Mouse (Mus musculus) MN1 (cell line): ENCODE results near the gene Drg1.
"Not testable (repeated sequence)": the region's sequence is repeated elsewhere in the genome, so short reads cannot be mapped to it uniquely, and the experiment has no call there.

Source experiments
- DNase-seq: peaks from one replicate; pipeline ENCODE4 v3.0.0-alpha.2; 2016; ENCODE audit warnings: low spot score

The Drg1 gene

GRCm38 (mm10) chr11:3212526-3212925 lies 53.7 kb downstream of the Drg1 start:
- no peak for DNase-seq

DNA sequence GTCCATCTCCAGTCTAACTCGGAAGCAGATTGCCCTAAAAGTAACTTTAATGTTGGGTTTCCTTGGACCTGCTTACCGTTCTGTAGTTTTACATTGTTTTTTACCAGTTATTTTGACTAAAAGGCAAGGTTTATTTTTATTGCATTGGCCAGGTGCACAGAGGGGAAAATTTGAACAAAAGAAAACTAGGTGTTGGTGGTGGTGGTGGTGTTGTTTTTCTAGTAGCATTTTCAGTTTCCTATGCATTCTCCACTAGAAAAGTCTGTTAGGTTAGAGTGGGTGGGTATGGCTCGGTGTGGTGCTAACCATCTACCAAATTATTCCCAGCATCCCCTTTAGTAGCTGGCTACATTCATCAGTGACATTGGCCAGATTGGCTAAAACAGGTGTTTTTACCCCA lies 59.4 kb downstream of the Drg1 start:
- no peak for DNase-seq

DNA sequence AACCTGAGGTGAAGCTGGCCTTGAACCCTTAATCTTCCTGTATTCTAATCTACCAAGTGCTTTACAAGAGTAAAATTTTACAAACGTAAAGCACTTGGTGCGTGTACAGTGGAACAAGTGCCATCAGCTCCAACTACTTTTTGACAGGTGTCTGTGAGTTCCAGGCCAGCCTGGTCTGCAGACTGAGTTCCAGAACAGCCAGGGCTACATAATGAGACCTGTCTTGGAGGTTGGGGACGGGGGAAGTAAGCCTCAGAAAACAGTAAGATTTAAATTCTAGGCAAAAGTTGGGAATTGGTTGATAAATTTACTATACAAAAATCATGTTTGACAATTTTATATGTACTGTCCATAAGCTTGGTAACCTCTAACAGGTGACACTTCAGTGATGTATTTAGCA lies 61.0 kb downstream of the Drg1 start:
- no peak for DNase-seq

GRCm38 (mm10) chr11:3203771-3204170 lies 62.4 kb downstream of the Drg1 start:
- peak; percentile 27 for DNase-seq

DNA sequence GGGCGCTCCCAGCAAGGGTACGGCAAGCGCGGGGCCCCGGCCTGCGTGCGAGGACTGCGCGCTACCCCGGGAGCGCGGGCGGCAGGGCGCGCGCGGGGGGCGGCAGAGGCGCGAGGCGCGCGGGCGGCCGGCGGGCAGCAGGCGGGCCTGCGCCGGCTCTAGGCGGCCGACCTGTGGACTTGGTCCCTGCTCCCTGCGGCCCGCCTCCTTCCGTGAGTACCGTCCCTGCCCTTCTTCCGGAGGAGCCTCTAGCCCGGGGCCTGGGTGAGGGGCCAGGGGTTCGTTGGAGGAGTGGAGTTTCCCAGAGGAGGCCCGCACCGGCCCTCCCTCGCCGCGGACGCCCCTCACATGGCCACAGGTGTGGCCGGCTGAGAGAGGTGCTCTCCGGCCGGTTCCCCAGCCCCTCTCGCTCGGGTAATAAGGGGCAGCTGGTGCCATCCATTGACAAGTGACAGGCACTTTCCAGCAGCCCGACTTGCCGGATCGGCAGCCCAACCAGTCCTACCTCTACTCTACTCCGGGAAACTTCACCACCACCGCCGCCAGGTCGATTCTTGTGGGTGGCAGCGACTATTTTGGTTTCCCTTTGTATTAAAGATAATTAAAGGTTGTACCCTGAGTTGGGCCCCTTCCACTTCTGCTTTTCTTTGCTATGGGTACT lies 63.3 kb downstream of the Drg1 start:
- DNase-seq, result peak; percentile 77

DNA sequence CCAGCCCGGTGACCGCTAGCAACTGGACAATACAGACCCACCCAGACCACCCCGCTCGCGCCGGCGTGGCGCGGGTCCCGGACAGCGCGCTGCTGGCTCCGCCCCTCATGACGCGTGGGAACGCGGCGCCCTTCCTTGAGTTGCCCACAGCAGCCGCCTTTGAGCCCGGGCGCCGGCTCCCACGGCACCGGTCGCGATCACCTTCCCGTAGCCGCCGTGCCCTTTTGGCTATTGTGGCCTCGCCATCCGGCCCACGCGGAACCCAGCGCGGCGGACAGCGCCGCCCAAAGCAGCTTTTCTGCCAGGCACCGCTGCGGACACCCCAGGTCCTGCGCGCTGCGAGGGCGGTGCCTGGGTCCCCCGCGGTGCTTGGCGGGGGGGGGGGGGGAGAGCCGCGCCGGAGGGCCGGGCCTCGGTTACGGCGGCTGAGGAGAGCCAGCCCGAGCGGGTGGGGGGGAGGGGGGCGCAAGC lies 63.9 kb downstream of the Drg1 start, which contains the start of gene Eif4enif1:
Eif4enif1 (plus strand) TSS at position 162 of the 471 bp plus-strand sequence.
- peak; percentile 94 for DNase-seq

GRCm38 (mm10) chr11:3201326-3202230 lies 64.6 kb downstream of the Drg1 start:
- peak; percentile 45 for DNase-seq

DNA sequence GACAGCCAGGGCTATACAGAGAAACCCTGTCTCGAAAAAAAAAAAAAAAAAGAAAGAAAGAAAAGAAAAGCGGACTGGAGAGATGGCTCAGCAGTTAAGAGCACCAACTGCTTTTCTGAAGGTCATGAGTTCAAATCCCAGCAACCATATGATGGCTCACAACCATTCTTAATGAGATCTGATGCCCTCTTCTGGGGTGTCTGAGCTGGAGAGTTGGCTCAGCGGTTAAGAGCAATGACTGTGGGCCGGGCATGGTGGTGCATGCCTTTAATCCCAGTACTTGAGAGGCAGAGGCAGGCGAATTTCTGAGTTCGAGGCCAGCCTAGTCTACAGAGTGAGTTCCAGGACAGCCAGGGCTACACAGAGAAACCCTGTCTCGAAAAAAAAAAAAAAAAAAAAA lies 65.6 kb downstream of the Drg1 start:
- not testable (repeated sequence) for DNase-seq

DNA sequence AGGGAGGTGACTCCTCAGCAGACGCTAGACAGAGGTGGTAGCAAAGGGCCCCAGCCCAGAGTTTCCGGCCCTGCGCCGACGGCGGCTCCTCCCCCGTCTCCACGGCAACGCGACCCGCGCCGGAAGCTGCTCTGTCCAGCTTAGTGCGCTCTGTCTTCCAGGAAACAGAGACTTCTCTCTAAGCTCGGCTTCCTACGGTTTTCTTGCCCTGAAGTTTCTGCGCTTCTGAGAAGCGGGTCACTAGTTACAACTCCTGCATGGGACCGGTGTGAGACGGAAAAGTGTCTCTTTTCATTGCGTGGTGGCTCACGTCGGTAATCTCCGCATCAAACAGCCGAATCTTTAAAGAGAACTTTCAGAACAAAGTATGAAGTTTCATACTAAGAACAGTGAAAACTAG lies 72.9 kb downstream of the Drg1 start, which contains the start of gene Sfi1:
Sfi1 (minus strand) TSS at position 101 of the 400 bp plus-strand sequence.
- no peak for DNase-seq

GRCm38 (mm10) chr11:3182707-3183106 lies 83.5 kb downstream of the Drg1 start:
- peak; percentile 20 for DNase-seq

- not testable (repeated sequence) for DNase-seq
Observed at GRCm38 (mm10) chr11:3181971-3182370, 84.2 kb downstream of the Drg1 start.

DNA sequence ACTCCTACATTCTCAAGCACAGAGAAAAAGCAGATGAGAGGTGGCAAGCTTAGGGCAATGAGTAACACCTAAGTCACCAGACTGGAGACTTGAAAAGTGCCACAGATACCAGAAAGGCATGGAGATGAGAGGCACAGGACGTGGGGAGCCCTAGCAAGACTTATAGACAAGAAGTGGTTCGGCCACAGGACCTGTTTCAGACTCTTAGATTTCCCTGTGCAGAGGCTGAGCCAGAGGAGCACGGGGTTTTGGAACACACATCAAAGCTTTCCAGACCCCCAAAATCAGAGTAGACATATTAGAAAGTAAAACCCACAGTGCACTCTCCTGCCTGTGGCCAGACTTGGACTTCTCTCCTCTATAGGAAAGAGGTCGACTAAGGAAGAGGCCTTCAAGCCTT lies 85.0 kb downstream of the Drg1 start:
- DNase-seq, result peak; percentile 43

DNA sequence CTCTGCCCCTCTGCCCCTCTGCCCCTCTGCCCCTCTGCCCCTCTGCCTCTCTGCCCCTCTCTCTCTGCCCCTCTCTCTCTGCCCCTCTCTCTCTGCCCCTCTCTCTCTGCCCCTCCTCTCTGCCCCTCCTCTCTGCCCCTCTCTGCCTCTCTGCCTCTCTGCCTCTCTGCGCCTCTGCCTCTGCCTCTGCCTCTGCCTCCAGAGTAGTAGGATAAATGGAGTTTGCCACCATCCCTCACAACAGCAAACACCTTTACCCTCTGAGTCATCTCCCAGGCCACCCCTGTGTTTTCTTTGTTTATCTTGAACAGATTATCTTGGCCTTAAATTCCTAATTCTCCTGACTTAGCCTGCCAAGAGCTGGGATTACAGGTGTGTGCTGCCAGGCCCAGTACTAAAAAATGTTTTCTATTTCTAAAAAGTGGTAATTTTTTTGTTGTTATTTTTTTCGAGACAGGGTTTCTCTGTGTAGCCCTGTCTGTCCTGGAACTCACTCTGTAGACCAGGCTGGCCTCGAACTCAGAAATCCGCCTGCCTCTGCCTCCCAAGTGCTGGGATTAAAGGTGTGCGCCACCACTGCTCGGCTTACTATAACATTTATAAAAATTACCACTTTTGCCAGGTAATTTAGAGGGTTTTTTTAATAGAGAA lies 85.6 kb downstream of the Drg1 start:
- peak; percentile 12 for DNase-seq

DNA sequence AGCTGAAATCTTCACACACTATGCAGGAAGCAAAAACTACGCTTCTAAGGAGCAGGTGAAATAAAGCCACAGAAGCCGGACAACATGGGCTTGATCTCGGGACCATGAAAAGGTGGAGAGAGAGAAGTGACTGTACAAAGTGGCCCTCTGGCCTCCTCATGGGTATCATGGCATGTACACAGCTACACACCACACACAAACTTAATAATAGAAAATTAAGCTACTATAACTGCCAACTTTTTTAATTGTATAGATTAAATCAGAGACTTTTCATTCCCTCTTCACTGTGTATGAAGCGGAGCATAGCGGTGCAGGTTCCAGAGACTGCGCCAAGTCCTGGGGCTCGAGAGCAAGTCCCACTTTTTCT lies 86.5 kb downstream of the Drg1 start:
- DNase-seq, result not testable (repeated sequence)

GRCm38 (mm10) chr11:3178968-3179725 lies 87.1 kb downstream of the Drg1 start:
- peak; percentile 22 for DNase-seq

GRCm38 (mm10) chr11:3173425-3174318 lies 92.5 kb downstream of the Drg1 start:
- DNase-seq, result peak; percentile 30

DNA sequence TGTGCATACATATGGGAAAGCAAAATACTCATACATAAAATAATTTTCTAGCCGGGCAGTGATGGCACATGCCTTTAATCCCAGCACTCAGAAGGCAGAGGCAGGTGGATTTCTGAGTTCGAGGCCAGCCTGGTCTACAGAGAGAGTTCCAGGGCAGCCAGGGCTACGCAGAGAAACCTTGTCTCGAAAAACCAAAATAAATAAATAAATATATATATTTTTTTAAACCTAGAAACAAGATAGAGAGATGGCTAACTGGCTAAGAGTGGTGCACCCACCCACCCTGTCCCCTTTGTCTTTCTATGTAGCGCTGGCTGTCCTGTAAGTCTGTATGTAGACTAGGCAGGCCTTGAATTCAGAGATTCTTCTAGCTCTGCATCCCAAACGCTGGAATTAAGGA lies 93.7 kb downstream of the Drg1 start:
- DNase-seq, result not testable (repeated sequence)

- DNase-seq, result not testable (repeated sequence)
Observed at GRCm38 (mm10) chr11:3171931-3172330, 94.3 kb downstream of the Drg1 start.

- not testable (repeated sequence) for DNase-seq
Observed at GRCm38 (mm10) chr11:3169042-3169441, 97.2 kb downstream of the Drg1 start.

GRCm38 (mm10) chr11:3167571-3168001 lies 98.6 kb downstream of the Drg1 start:
- DNase-seq, result peak; percentile 38

GRCm38 (mm10) chr11:3167129-3167528 lies 99.1 kb downstream of the Drg1 start:
- DNase-seq, result not testable (repeated sequence)
